Mouse (Mus musculus): Measurements from ENCODE around the gene Tfap4. TPM values are rescaled to one million over a fixed set of nuclear protein-coding genes. Genes with fewer than 3 reads are reported as not detected.
A peak's percentile ranks its signal among the peaks of the same experiment; 100 is the strongest.

Tfap4 gene
- polyA plus RNA-seq, 1 experiment from 2014 or later: 16.6 TPM

DNA sequence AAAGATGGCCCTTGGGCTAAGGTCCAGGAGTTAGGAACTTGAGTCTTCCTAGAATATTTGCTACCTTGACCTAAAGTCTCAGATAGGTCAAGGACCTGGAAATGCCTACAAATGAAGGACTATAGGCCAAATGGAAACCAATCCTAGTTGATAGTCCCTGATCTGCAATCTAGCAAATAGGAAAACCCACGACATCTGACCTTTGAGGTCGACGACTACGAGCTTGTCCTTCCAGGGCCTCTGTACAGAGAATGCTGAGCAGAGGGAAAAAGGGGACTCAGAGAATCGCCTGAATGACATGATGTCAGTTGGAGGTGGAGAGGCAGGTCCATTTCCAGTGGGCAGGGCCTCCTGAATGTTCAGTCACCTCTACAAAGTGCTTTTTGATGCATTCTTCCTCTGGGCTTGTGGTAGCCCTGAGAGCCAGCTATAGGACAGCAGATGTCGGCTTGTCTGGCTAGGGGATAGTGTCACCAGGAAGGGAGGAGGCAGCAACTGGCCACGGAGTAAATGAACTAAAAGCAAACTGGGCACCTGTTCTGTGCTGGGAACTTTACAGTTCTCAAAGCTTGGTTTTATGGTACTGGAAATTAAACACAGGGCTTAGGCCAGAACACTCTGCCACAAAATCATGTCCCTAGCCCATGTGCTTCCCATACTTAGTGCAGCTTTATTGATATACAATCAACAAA lies 36.2 kb downstream of the Tfap4 start:
- no peaks in the 10 kb centered on the region for H3K36me3 ChIP-seq (ENCODE audit: control insufficient read depth, insufficient read depth, low read length)
- H3K4me1 ChIP-seq (ENCODE audit: control insufficient read depth, insufficient read depth, low read length): no peaks in the 10 kb centered on the region
- H3K27ac ChIP-seq (replicated peaks; ENCODE audit: low read depth, low read length): no peak overlapping the region
- H3K27me3 ChIP-seq (replicated peaks; ENCODE audit: control insufficient read depth, insufficient read depth, low read length): no peaks in the 10 kb centered on the region
- H3K9me3 ChIP-seq (ENCODE audit: control insufficient read depth, low read length): no peaks in the 10 kb centered on the region
- H3K4me3 ChIP-seq (ENCODE audit: low read depth, low read length): no peak overlapping the region
- ATAC-seq (ENCODE audit: low read depth) (no peak), DNase-seq (ENCODE audit: low spot score) (no peak)
- WGBS: 48% methylated on average over 7 of the region's 7 CpGs
- no peak overlapping the region for H3K9ac ChIP-seq (ENCODE audit: low read depth, low read length)
- H3K4me2 ChIP-seq (ENCODE audit: low read depth, low read length): no peak overlapping the region

- H3K9ac ChIP-seq (ENCODE audit: low read depth, low read length): no peak overlapping the region
- ATAC-seq (ENCODE audit: low read depth) (no peak; the same call in 1 of the 2 replicates), DNase-seq (ENCODE audit: low spot score) (no peak)
- no peaks in the 10 kb centered on the region for H3K4me1 ChIP-seq (ENCODE audit: control insufficient read depth, insufficient read depth, low read length)
- H3K4me2 ChIP-seq (ENCODE audit: low read depth, low read length): no peak overlapping the region
- H3K36me3 ChIP-seq (ENCODE audit: control insufficient read depth, insufficient read depth, low read length): no peaks in the 10 kb centered on the region
- H3K9me3 ChIP-seq (ENCODE audit: control insufficient read depth, low read length): no peaks in the 10 kb centered on the region
- no peak overlapping the region for H3K27ac ChIP-seq (replicated peaks; ENCODE audit: low read depth, low read length)
- no peaks in the 10 kb centered on the region for H3K27me3 ChIP-seq (replicated peaks; ENCODE audit: control insufficient read depth, insufficient read depth, low read length)
- WGBS: 63% methylated on average over 8 of the region's 8 CpGs
- H3K4me3 ChIP-seq (ENCODE audit: low read depth, low read length): no peak overlapping the region; the same call in 1 of the 2 replicates
These were observed 36.8 kb downstream of the Tfap4 start for GRCm38 (mm10) chr16:4522879-4523278.

DNA sequence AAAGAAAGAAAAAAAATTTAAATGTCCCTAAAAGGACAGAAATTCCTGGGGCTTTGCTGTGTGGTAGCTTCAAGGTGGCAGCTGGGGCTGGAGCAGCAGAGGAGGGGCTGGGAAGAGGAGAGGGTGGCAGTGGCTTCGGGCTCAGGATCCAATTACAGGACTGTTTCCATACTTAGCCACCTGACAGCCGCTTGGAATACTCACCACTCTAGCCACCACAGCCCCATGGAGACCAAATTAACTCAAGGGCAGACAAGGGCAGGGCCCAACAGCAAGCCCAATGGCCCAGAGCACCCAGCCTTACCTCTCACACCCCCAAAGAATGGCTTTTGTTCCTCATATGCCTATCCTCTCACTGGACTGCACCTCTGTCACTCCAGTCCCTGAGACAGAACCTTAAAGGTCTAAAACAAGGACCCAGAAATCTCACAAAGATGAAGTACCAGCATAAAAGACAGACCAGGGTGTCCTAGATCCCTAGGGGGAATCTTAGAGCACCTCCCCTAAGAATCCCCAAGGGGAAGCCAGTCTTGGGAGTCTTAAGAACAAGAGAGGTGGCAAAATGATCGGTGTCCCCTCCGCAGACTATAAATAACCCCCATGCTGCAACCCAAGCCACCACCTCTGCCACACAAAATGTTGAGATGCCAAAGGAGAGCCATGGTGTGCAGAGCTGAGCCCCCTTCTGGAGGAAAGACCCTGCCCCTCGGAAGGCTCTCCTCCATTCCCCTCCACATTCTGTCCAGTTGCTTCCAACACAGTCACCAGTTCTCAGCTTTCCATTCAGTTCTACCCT lies 37.7 kb downstream of the Tfap4 start:
- WGBS: 58% methylated on average over 5 of the region's 5 CpGs
- H3K9me3 ChIP-seq (ENCODE audit: control insufficient read depth, low read length): no peaks in the 10 kb centered on the region
- DNase-seq (ENCODE audit: low spot score) (peak; percentile 81), ATAC-seq (ENCODE audit: low read depth) (peak; percentile 93)
- H3K4me1 ChIP-seq (ENCODE audit: control insufficient read depth, insufficient read depth, low read length): no peaks in the 10 kb centered on the region
- H3K27me3 ChIP-seq (replicated peaks; ENCODE audit: control insufficient read depth, insufficient read depth, low read length): no peaks in the 10 kb centered on the region
- no peak overlapping the region; the same call in 1 of the 2 replicates for H3K4me3 ChIP-seq (ENCODE audit: low read depth, low read length)
- H3K4me2 ChIP-seq (ENCODE audit: low read depth, low read length): peak overlapping the region; percentile 3; the same call in 1 of the 2 replicates
- no peaks in the 10 kb centered on the region for H3K36me3 ChIP-seq (ENCODE audit: control insufficient read depth, insufficient read depth, low read length)
- H3K27ac ChIP-seq (replicated peaks; ENCODE audit: low read depth, low read length): 0 out of 2 replicates have a peak overlapping the region, but pooled peaks have one; percentile 54
- H3K9ac ChIP-seq (ENCODE audit: low read depth, low read length): 0 out of 2 replicates have a peak overlapping the region, but pooled peaks have one; percentile 4

GRCm38 (mm10) chr16:4521074-4521667 lies 38.5 kb downstream of the Tfap4 start:
- peak overlapping the region; percentile 3; the same call in 1 of the 2 replicates for H3K4me2 ChIP-seq (ENCODE audit: low read depth, low read length)
- H3K36me3 ChIP-seq (ENCODE audit: control insufficient read depth, insufficient read depth, low read length): no peaks in the 10 kb centered on the region
- ATAC-seq (ENCODE audit: low read depth) (0 out of 2 replicates have a peak, but pooled peaks have one; percentile 12), DNase-seq (ENCODE audit: low spot score) (no peak)
- H3K4me1 ChIP-seq (ENCODE audit: control insufficient read depth, insufficient read depth, low read length): no peaks in the 10 kb centered on the region
- 63% methylated on average over 4 of the region's 4 CpGs for WGBS
- H3K9ac ChIP-seq (ENCODE audit: low read depth, low read length): no peak overlapping the region
- no peaks in the 10 kb centered on the region for H3K27me3 ChIP-seq (replicated peaks; ENCODE audit: control insufficient read depth, insufficient read depth, low read length)
- no peaks in the 10 kb centered on the region for H3K9me3 ChIP-seq (ENCODE audit: control insufficient read depth, low read length)
- H3K27ac ChIP-seq (replicated peaks; ENCODE audit: low read depth, low read length): peak overlapping the region; percentile 54; the same call in 1 of the 2 replicates
- no peak overlapping the region for H3K4me3 ChIP-seq (ENCODE audit: low read depth, low read length)

- Histone ChIP-seq H3K36me3 (ENCODE audit: control insufficient read depth, insufficient read depth, low read length) (no peaks in the 10 kb centered on the region), H3K27ac (replicated peaks; ENCODE audit: low read depth, low read length) (no peak overlapping the region), H3K4me2 (ENCODE audit: low read depth, low read length) (no peak overlapping the region), H3K4me3 (ENCODE audit: low read depth, low read length) (no peak overlapping the region), H3K4me1 (ENCODE audit: control insufficient read depth, insufficient read depth, low read length) (no peaks in the 10 kb centered on the region), H3K9me3 (ENCODE audit: control insufficient read depth, low read length) (no peaks in the 10 kb centered on the region), H3K9ac (ENCODE audit: low read depth, low read length) (no peak overlapping the region), H3K27me3 (replicated peaks; ENCODE audit: control insufficient read depth, insufficient read depth, low read length) (no peaks in the 10 kb centered on the region)
- ATAC-seq (ENCODE audit: low read depth) (no peak), DNase-seq (ENCODE audit: low spot score) (no peak)
- 69% methylated on average over 8 of the region's 8 CpGs for WGBS
These were observed 39.0 kb downstream of the Tfap4 start for GRCm38 (mm10) chr16:4520673-4521072.

DNA sequence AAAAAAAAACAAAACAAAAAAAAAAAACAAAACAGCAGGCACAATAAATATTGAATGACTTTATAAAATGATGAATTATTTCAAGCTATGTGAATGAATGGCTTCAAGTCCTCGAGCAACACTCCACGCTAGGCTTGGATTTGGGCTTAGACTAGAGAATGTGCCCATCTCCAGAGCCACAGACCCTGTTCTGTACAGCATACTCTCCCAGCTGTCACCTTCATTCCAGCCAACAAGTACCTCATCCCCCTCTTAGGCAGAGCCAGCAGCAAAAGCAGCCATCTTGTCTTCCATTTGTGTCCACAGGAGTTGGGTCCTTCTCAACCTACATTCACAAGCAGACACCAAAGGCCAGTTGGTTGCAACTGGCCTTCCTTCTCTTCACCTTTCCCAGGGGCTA lies 39.8 kb downstream of the Tfap4 start:
- Histone ChIP-seq H3K4me2 (ENCODE audit: low read depth, low read length) (no peak overlapping the region), H3K9ac (ENCODE audit: low read depth, low read length) (no peak overlapping the region), H3K27ac (replicated peaks; ENCODE audit: low read depth, low read length) (no peak overlapping the region), H3K4me3 (ENCODE audit: low read depth, low read length) (no peak overlapping the region), H3K27me3 (replicated peaks; ENCODE audit: control insufficient read depth, insufficient read depth, low read length) (no peaks in the 10 kb centered on the region), H3K4me1 (ENCODE audit: control insufficient read depth, insufficient read depth, low read length) (no peaks in the 10 kb centered on the region), H3K36me3 (ENCODE audit: control insufficient read depth, insufficient read depth, low read length) (no peaks in the 10 kb centered on the region), H3K9me3 (ENCODE audit: control insufficient read depth, low read length) (no peaks in the 10 kb centered on the region)
- ATAC-seq (ENCODE audit: low read depth) (no peak), DNase-seq (ENCODE audit: low spot score) (no peak)
- 94% methylated on average over 2 of the region's 2 CpGs for WGBS

DNA sequence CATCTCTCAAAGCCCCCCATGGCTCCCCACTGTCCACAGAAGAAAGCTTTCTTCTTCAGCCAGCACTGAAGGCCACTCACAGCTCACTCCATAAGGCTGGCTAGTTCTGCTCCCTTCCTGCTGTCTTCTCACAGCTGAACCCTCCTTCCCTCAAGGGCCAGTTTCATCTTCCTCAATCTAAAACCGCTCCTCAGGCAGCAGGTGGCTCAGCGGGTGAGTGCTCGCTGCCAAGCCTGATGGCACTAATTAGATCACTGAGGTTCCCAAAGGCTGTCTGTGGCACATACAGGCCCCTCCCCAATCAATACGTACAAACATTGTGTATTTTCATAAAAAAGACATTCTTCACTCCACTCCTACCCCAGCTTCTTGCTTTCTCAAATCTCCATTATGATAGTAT lies 40.5 kb downstream of the Tfap4 start:
- WGBS: 63% methylated on average over 4 of the region's 4 CpGs
- Histone ChIP-seq H3K9ac (ENCODE audit: low read depth, low read length) (no peak overlapping the region), H3K4me1 (ENCODE audit: control insufficient read depth, insufficient read depth, low read length) (0 out of 2 replicates have a peak, but pooled peaks cover 3% of the 10 kb centered on the region), H3K27ac (replicated peaks; ENCODE audit: low read depth, low read length) (no peak overlapping the region), H3K4me3 (ENCODE audit: low read depth, low read length) (no peak overlapping the region), H3K36me3 (ENCODE audit: control insufficient read depth, insufficient read depth, low read length) (no peaks in the 10 kb centered on the region), H3K4me2 (ENCODE audit: low read depth, low read length) (no peak overlapping the region), H3K9me3 (ENCODE audit: control insufficient read depth, low read length) (no peaks in the 10 kb centered on the region), H3K27me3 (replicated peaks; ENCODE audit: control insufficient read depth, insufficient read depth, low read length) (no peaks in the 10 kb centered on the region)
- DNase-seq (ENCODE audit: low spot score) (no peak), ATAC-seq (ENCODE audit: low read depth) (no peak)

DNA sequence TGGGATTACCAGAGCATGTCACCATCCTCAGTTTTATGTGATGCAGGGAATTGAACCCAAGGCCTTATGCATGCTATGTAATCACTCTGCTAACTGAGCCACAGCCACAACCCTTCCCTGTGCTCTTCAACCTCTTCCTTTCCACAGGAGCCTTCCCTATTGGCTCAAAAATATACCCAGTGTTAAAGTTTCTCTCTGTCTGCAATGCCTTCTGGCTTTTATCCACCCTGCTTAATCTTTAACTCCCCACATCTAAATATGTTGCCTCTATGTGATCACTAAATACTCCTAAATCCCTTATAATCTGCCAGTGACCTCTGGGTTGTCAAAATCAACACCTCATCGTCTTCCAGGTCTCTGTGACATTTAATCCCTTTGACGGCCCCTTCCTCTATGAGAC lies 41.7 kb downstream of the Tfap4 start:
- Histone ChIP-seq H3K4me1 (ENCODE audit: control insufficient read depth, insufficient read depth, low read length) (peaks cover 5% of the 10 kb centered on the region; the same call in 1 of the 2 replicates), H3K4me3 (ENCODE audit: low read depth, low read length) (no peak overlapping the region), H3K27me3 (replicated peaks; ENCODE audit: control insufficient read depth, insufficient read depth, low read length) (no peaks in the 10 kb centered on the region), H3K9ac (ENCODE audit: low read depth, low read length) (no peak overlapping the region), H3K27ac (replicated peaks; ENCODE audit: low read depth, low read length) (no peak overlapping the region), H3K36me3 (ENCODE audit: control insufficient read depth, insufficient read depth, low read length) (no peaks in the 10 kb centered on the region), H3K4me2 (ENCODE audit: low read depth, low read length) (no peak overlapping the region), H3K9me3 (ENCODE audit: control insufficient read depth, low read length) (no peaks in the 10 kb centered on the region)
- no peak for ATAC-seq (ENCODE audit: low read depth)
- WGBS: 62% methylated on average over 2 of the region's 2 CpGs
- no peak for DNase-seq (ENCODE audit: low spot score)

Data from embryonic facial prominence, embryonic 14.5 days (tissue).